Mouse (Mus musculus) heart, adult 18-20 months (tissue): ENCODE measurements around the gene Zfp872. TPM values are rescaled to one million over a fixed set of nuclear protein-coding genes. Genes with fewer than 3 reads are reported as not detected.
"Not testable (repeated sequence)": the region's sequence is repeated elsewhere in the genome, so short reads cannot be mapped to it uniquely, and the experiment has no call there.

ENCODE experiments used
- DNase-seq, 2 experiments: peaks; one replicate each; pipeline ENCODE4 v3.0.0; 2021 to 2022; ENCODE audit warnings: mixed read lengths in 1 of 2
- long read RNA-seq, 2 experiments: library from polyadenylated mRNA; stranded (forward); transcript quantifications; one replicate each; pipeline ENCODE4 v2.0.0; 2021
- total RNA-seq, 2 experiments: library from RNA; stranded (reverse); gene quantifications; 2 replicates each; pipeline ENCODE4 v1.2.3; 2021

Zfp872 gene
- under 1 TPM; 0.13 to 0.15 TPM for total RNA-seq
- long read RNA-seq, experiment 1, result 0 reads
- long read RNA-seq, experiment 2, result 0 reads

- DNase-seq, result peak; percentile 24 to 42
Measured at GRCm38 (mm10) chr9:22188025-22188611, at the start of gene Zfp872. TSS of gene Zfp872 (plus strand) at chr9:22188090.

- DNase-seq, result peak in 1 of 2 experiments; percentile 69
Measured at GRCm38 (mm10) chr9:22138480-22138879, 49.4 kb upstream of the Zfp872 start.

DNA sequence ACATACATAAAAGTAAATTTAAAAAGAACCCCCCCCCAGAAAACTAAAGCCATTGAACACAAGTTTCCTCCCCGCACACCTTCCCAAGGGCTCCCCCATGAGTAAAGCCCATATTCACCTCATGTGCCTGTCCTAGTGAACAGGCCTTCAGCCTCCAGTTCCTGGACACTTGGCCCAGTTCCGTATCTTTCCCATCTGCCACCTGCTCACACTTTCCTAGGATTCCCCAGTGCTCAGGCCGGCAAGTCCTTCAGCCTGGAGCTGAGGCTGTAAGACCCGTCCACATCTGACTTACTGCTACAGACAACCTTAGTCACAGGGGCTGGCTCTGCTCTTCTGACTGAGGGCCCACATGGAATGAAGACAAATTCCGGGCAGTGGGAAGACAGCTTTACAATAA, 48.1 kb upstream of the Zfp872 start:
- DNase-seq, result no peak

DNA sequence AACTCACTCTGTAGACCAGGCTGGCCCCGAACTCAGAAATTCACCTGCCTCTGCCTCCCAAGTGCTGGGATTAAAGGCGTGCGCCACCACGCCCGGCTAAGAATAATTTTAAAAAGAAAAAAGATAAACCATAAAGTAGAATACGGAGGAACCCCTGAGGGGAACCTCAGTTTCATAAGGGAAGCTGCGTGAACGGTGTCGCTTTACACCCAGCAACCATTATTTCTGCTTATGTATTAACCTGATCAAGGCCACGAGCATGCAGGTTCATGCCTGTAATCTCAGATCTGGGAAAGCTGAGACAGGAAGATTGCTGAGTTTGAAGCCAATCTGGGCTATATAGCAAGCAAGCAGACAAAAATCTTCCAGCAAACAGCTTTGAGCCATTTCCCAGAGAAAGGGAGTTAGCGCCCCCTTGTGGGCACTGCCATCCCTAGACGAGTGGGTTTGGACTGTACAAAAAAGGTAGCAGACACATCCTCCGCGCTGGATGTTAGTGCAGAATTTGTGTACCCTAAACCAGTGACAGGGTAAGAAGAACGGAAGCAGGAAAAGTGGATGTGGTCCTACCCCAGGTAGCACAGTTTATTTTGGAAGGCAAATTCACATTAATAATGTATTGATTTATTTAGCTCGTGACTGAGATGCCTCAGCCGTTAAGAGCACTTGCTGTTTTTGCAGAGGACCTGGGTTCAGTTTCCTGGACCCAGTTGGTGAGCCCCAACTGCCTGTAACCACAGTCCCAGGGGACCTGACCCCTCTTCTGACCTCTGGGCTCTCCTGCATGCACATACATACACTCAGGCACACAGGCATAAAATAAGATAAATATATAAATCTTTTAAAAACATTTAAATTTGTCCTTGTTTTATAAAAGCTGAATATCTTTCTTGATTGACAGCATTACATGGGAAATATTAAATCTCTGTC, 44.5 kb upstream of the Zfp872 start:
- peak; percentile 81 to 92 for DNase-seq

DNA sequence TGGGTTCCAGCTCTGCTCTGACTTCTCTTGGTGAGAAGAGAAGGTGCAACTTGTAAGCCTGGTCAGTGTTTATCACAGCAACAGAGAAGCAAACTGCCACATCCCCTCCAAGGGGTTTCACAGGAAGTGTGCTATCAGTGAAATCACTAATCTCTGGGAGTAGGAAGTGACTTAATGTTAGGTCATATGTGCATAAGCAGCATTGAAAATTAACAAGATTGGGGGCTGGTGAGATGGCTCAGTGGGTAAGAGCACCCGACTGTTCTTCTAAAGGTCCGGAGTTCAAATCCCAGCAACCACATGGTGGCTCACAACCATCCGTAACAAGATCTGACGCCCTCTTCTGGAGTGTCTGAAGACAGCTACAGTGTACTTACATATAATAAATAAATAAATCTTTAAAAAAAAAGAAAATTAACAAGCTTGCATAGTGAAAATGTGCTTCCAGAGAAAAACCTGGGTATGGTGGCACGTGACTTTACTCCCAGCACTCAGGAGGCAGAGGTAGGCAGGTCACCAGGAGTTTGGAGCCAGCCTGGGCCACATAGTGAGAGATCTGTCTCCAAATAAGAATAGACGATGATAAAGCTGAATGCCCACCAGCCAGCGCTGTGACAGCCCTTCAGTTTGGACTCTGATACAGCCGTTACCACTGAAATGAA, 43.5 kb upstream of the Zfp872 start:
- no peak for DNase-seq

- no peak for DNase-seq
Measured at GRCm38 (mm10) chr9:22149426-22150248, 38.3 kb upstream of the Zfp872 start.

DNA sequence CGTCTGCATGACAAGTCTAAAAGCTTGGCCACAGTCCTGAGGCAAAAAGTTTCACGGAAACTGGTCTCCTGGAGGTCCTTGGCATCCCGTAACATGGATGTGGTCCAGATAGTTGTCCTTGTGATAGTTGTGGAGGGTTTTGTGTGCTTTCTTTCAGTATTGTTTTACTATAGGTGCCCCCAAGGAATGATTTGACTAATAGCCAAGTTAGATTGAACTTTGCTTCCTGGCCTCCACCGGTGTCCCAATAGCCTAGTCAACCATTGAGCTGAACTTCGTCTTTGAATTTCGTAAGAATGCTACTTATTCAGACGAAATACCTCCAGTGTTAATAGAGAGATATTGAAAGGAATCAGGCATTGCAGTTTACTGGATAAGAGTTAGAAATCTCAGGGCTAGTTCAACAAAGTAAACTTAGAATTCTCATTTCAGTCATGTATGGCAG, 37.6 kb upstream of the Zfp872 start:
- DNase-seq, result not testable (repeated sequence)

DNA sequence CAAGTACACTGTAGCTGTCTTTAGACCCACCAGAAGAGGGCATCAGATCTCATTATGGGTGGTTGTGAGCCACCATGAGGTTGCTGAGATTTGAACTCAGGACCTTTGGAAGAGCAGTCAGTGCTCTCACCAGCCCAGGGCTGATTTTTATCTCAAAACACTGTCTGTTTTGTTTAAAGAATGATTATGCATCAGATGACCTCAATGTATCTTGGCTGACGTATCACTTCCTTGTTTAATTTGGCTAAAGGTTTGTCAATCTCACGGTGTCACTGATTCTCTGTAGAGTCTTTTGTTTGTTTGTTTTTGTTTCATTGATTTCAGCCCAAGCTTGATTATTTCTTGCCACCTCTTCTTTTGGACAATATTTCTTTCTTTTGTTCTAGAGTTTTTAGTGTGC, 36.9 kb upstream of the Zfp872 start:
- no peak for DNase-seq

- no peak for DNase-seq
Measured at GRCm38 (mm10) chr9:22153810-22154209, 34.1 kb upstream of the Zfp872 start.

DNA sequence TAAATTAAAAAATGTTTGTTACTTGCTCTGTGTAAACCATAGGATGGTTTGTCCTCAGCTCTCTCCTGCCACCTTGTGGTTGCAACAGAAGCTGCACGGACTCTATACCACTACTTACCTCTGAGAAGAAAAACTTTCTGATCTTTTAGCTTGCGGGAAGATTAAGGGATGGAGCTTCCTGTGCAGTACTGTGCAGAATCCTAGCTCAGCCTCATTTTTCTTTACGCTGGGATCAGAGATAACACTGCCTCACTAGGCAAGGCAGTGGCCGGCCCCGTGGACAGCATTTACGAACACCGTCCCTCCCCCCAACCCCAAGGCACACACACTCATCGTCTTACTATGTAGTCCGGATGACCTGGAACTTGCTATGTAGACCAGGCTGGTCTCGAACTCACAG, 32.3 kb upstream of the Zfp872 start:
- peak; percentile 64 to 82 for DNase-seq

DNA sequence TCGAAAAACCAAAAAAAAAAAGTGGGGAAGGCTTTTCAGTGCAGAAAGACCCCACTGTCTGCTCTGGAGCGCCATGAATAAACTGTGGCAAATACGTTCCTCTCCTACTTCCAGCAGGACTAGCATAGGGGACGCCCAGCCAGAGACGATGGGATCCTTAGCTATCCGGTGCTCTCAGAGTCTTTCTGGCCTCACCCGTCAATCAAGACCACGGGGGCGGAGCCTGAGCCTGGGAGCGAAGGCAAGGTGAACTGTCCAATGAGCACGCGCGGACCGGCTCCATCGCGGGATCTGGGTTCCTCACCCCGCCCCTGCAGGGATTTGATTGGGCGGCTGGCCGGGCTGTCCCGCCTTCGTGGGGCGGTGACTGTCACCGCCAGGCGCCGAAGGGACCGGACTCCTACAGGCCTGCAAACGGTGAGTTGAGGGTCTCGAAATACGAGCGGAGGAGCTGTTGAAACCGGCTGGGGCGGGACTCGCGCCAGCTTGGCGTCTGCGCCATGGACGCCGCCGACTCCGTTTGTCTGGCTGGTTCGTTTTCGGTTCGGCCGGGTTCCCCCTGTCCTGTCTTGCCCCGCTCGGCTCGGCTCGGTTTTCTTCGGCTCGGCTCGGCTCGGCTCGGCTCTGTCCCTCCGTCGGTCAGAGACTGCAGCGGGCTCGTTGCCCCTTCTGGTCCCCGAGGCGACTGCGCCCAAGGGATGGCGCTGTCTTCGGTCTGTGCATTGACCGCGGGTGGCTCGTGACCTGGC, 31.2 kb upstream of the Zfp872 start, which contains the start of gene Pigyl:
Gene Pigyl (plus strand): TSS at position 350 of the 749 bp plus-strand sequence.
- peak; percentile 99 to 100 for DNase-seq

DNA sequence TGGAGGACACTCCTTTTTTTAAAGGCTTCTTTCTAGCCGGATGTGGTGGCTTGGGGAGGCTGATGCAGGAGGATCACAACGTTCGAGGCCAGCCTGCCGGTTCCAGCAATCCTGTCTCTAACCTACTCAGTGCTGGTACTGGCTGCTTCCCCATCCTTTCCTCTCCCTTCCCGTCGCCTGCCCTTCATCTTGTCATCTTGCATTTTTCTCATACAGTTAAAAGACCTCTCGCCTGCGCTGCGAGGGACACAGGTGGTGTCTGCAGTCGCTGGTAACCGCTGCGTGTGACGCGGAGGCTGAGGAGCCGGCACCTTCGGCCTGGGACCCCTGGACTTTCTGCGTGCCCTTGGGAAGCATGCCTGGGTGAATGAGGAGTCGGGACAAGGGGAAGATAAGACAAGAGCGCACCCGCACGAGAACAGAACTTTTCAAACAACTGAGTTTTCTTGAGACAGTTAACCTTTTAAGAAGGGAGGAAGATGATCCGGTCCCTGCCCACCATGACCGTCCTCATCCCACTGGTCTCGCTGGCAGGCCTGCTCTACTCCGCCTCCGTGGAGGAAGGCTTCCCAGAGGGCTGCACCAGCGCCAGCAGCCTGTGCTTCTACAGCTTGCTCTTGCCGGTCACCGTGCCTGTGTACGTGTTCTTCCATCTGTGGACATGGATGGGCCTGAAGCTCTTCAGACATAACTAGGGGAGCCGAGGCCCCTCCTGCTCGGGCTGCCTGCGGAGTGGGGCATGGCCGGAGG, 30.2 kb upstream of the Zfp872 start:
- DNase-seq, result no peak

GRCm38 (mm10) chr9:22161299-22161698, 26.6 kb upstream of the Zfp872 start:
- no peak for DNase-seq

- no peak for DNase-seq
Measured at GRCm38 (mm10) chr9:22162305-22162704, 25.6 kb upstream of the Zfp872 start.

DNA sequence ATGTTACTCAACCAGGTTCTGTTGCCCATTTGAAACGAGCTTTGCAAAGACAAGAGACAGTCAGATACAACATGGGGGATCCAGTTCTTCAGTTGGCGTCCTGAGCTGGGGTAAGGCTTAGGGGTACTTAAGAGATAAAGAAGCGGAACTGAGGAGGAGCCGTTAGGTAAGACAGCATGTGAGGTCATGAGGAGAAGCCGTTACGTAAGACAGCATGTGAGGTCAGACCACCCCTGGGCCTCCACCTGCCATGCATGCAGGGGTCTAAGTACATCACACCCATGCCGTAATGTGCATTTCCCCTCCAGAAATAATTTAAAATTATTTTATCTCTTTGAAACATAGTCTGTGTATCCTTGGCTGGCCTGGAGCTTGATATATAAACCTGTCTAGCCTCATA, 25.0 kb upstream of the Zfp872 start:
- no peak for DNase-seq

GRCm38 (mm10) chr9:22164711-22165668, 22.9 kb upstream of the Zfp872 start:
- peak; percentile 34 to 35 for DNase-seq

DNA sequence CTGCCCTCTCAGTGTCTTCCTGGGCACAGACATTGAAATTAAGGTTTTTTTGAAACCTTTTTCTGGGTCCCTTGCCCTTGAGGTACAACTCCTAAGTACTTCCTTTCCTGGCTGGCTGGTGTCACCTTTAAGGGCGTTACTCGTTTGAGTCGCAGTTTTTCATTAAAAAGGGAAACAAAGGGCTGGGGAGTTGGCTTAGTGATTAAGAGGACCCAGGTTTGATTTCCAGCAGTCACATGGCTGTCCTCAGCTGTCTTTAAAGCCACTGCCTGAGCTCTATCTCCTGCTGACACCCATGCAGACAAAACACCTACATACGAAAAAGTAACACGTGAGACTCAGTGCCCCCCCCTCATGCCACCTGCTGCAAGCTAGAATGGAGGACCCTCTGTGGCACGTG, 21.9 kb upstream of the Zfp872 start:
- DNase-seq, result no peak

GRCm38 (mm10) chr9:22166686-22167085, 21.2 kb upstream of the Zfp872 start:
- no peak for DNase-seq

DNA sequence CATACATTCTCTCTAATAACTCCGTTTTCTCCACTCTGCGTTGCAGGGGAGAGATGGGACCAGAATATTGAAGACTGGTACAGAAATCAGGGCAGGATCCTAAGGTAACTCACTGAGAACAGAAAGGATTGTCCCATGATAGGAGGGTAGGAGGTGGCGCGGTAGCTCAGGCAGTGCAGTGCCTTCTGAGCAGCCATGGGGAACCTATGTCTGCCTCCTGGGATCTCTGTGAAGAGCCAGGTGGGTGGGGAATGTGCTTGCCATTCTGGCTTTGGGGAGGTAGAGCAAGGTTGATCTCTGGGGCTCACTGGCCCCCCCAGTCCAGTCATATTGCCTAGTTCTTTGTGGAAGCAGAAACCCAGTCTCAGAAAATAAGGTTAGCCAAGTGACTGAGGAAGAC, 20.1 kb upstream of the Zfp872 start:
- DNase-seq, result no peak
